Mouse (Mus musculus) ovary, postnatal 14 days (tissue): ENCODE data around the gene Tmtc4.

Source experiments
- DNase-seq: peaks from one replicate; pipeline ENCODE4 v3.0.0; 2022; ENCODE audit warnings: low spot score

Tmtc4 gene

DNA sequence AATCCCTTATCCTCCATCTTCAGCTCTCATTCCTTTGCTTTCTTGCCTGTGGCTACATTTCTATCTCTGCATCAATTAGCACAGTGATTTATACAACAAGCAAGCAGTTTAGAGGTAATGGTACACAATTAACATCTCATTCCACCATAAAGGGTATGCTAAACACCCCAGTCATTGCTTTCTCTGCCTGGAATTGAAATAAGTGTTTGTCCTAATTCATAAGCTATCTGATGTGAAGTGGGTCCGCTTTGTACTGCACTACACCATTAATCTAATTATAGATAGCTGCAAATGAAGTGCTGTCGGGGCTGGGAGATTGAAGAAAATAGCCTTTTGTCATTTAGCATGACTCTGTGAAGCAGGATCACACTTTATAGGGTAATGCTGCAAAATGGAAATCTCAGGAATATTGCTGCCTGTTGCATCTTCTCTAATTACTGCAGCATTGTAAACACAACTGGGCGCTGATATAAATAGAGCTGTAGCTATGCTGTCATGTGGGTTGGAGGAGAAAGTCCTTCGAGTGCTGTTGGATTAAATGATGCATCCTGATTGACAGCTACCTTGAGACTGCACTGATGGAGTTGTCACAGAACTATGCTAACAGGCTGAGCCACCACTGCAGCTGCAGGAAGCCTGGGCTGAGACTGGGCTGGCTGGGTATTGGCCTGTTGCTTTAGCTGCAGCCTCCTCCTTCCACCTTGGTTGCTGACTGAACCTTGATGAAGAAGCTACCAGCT is 111.8 kb downstream of the Tmtc4 start:
- no peak for DNase-seq

DNA sequence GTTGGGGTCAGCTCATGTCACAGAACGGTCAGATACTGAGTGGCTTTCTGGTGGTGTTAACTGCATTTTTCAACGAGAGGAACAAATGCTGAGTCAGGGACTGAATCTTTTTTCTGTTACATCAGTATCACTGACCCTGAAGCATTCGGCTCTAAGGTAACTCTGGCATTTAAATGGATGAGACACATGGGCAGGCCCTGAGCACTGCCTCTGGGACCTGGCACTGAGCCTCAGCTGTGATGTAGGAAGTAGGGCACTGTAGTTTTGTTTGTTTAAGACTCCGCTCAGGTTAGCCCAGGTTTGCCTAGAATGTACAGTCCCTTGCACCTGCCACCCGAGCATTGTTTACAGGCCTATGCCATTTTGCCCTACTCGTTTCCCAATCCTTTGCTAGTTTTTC is 114.0 kb downstream of the Tmtc4 start:
- DNase-seq, result no peak
